Comparison of ENCODE assay signal across 17 mouse cellular contexts in genomic region chr1:106513890-106514643, GRCm38 (mm10).
DNase-seq lines count a peak whose midpoint lies in the region; ATAC-seq and TF ChIP-seq lines count a peak whose summit lies in the region.
"Had no signal": no experiment of that assay in that cellular context is flagged by ENCODE, and none has a peak within 500 bp of the region (broad histone marks: within the 10 kb centered on the region; RNA-seq: fewer than 3 reads in every experiment).

No protein-coding gene starts in this region.

- H3K27me3 ChIP-seq in hindbrain, embryonic 10.5 days (ENCODE audit: insufficient read depth, poor library complexity, severe bottlenecking): no peaks in the 10 kb centered on the region
- H3K27me3 ChIP-seq in hindbrain, embryonic 12.5 days: no peaks in the 10 kb centered on the region
- no peaks in the 10 kb centered on the region for H3K27me3 ChIP-seq in lung, postnatal 0 days (replicated peaks; ENCODE audit: insufficient read depth, low read length)
- H3K27me3 ChIP-seq: limb, embryonic 15.5 days; neural tube, embryonic 15.5 days had no signal

- peak; percentile 14 for DNase-seq in embryo, embryonic 10 days (ENCODE audit: low spot score)
- no peak for DNase-seq in embryo, embryonic 9.5 days (ENCODE audit: extremely low spot score)
- peak; percentile 12 for DNase-seq in hindbrain, embryonic 10.5 days (ENCODE audit: low spot score)
- peak; percentile 81 for DNase-seq in lung, postnatal 0 days (ENCODE audit: low spot score)
- no peak for DNase-seq in lung, postnatal 14 days
- DNase-seq in neural tube, embryonic 10.5 days (ENCODE audit: extremely low spot score, low spot score): no peak
- no peak for DNase-seq in layer of hippocampus, postnatal 25 days (ENCODE audit: extremely low spot score in 1 of 2, low spot score in 1 of 2)
- DNase-seq: adrenal gland, adult 2 months; gastrocnemius, adult 2 months; lung, postnatal 10 days; right cerebral cortex, postnatal 25 days; thymus, adult 2 months had no signal

- no peaks in the 10 kb centered on the region for H3K9me3 ChIP-seq in hindbrain, embryonic 10.5 days
- H3K9me3 ChIP-seq in hindbrain, embryonic 12.5 days (replicated peaks): no peaks in the 10 kb centered on the region
- H3K9me3 ChIP-seq in lung, postnatal 0 days (ENCODE audit: low read length): no peaks in the 10 kb centered on the region
- H3K9me3 ChIP-seq: G1E; limb, embryonic 15.5 days; neural tube, embryonic 15.5 days had no signal

- no peak overlapping the region for H3K4me2 ChIP-seq in hindbrain, embryonic 12.5 days (replicated peaks)
- no peak overlapping the region for H3K4me2 ChIP-seq in lung, postnatal 0 days (replicated peaks; ENCODE audit: low read depth, low read length)
- H3K4me2 ChIP-seq: limb, embryonic 15.5 days; neural tube, embryonic 15.5 days had no signal

- 0 out of 2 replicates have a peak, but pooled peaks have one; percentile 34 for TF ChIP-seq EP300 in lung, postnatal 0 days (IDR thresholded peaks at IDR 0.05)

- H3K9ac ChIP-seq in hindbrain, embryonic 12.5 days: no peak overlapping the region
- no peak overlapping the region for H3K9ac ChIP-seq in lung, postnatal 0 days (replicated peaks; ENCODE audit: low read depth)
- H3K9ac ChIP-seq: limb, embryonic 15.5 days; neural tube, embryonic 15.5 days had no signal

- H3K4me3 ChIP-seq in hindbrain, embryonic 10.5 days: no peak overlapping the region
- H3K4me3 ChIP-seq in hindbrain, embryonic 12.5 days: no peak overlapping the region
- no peak overlapping the region for H3K4me3 ChIP-seq in lung, postnatal 0 days (ENCODE audit: low read depth, low read length)
- H3K4me3 ChIP-seq: gastrocnemius, adult 2 months; limb, embryonic 15.5 days; neural tube, embryonic 15.5 days had no signal

- H3K36me3 ChIP-seq in hindbrain, embryonic 10.5 days: no peaks in the 10 kb centered on the region
- no peaks in the 10 kb centered on the region for H3K36me3 ChIP-seq in hindbrain, embryonic 12.5 days
- no peaks in the 10 kb centered on the region for H3K36me3 ChIP-seq in lung, postnatal 0 days (ENCODE audit: insufficient read depth, low read length)
- H3K36me3 ChIP-seq: G1E; limb, embryonic 15.5 days; neural tube, embryonic 15.5 days had no signal

- ATAC-seq in hindbrain, embryonic 12.5 days (ENCODE audit: low FRiP score): no peak
- peak; percentile 80 for ATAC-seq in lung, postnatal 0 days
- ATAC-seq: inflammation-experienced regulatory T-cells, adult 6 months had no signal

- WGBS in hindbrain, embryonic 10.5 days: 39% methylated on average over 7 of the region's 7 CpGs
- WGBS in hindbrain, embryonic 12.5 days: 34% methylated on average over 7 of the region's 7 CpGs
- WGBS in lung, postnatal 0 days: 31% methylated on average over 7 of the region's 7 CpGs

- H3K4me1 ChIP-seq in hindbrain, embryonic 10.5 days (replicated peaks): peaks cover 6% of the 10 kb centered on the region
- no peaks in the 10 kb centered on the region for H3K4me1 ChIP-seq in hindbrain, embryonic 12.5 days
- no peaks in the 10 kb centered on the region for H3K4me1 ChIP-seq in lung, postnatal 0 days (ENCODE audit: insufficient read depth, low read depth, low read length)
- H3K4me1 ChIP-seq: limb, embryonic 15.5 days; neural tube, embryonic 15.5 days had no signal

- H3K27ac ChIP-seq in hindbrain, embryonic 10.5 days: no peak overlapping the region
- H3K27ac ChIP-seq in hindbrain, embryonic 12.5 days: no peak overlapping the region
- H3K27ac ChIP-seq in lung, postnatal 0 days (ENCODE audit: low read length): no peak overlapping the region; the same call in 1 of the 2 replicates
- H3K27ac ChIP-seq: gastrocnemius, adult 2 months; limb, embryonic 15.5 days; neural tube, embryonic 15.5 days had no signal

- no peak for TF ChIP-seq CTCF in lung, postnatal 0 days (IDR thresholded peaks at IDR 0.05)

Comparison
In these comparisons a context has a peak if more than half of its experiments do, and no peak if none do; other contexts are left out.
1. DNase-seq: peak in embryo, embryonic 10 days (single experiment), hindbrain, embryonic 10.5 days (single experiment) and lung, postnatal 0 days (single experiment); none in embryo, embryonic 9.5 days (single experiment), lung, postnatal 14 days (single experiment), neural tube, embryonic 10.5 days (single experiment) and layer of hippocampus, postnatal 25 days (0 of 2).